Mouse (Mus musculus) CD4-positive naive resting alpha-beta T cell, adult 57 days (primary cell): ENCODE data around the gene Xlr4a. TPM values are rescaled to one million over a fixed set of nuclear protein-coding genes. Genes with fewer than 3 reads are reported as not detected.

Source experiments
- total RNA-seq: library from RNA; stranded (reverse); gene quantifications from one replicate; pipeline ENCODE4 v1.2.4, GENCODE M21; 2023

Xlr4a gene
- 47.3 TPM for total RNA-seq

GRCm38 (mm10) chrX:73082267-73083055 is at the start of gene Xlr4a:
Xlr4a (minus strand) TSS chrX:73082478.

GRCm38 (mm10) chrX:73116747-73117146 is 34.5 kb upstream of the Xlr4a start, which contains the start of gene Gm14685:
Gm14685 (plus strand) TSS chrX:73117047.

GRCm38 (mm10) chrX:73096941-73097508 is 14.7 kb upstream of the Xlr4a start, which contains the start of gene Xlr3a:
Xlr3a (minus strand) TSS chrX:73097095.

GRCm38 (mm10) chrX:73064415-73064793 is 17.9 kb downstream of the Xlr4a start, which contains the start of gene Pnma3:
Pnma3 (plus strand) TSS chrX:73064787.

GRCm38 (mm10) chrX:73037003-73037402 is 45.3 kb downstream of the Xlr4a start, which contains the start of gene Pnma5:
Pnma5 (minus strand) TSS chrX:73037103.

Other genes starting within 250 kb of the Xlr4a start
- gene Cetn2, start 164.1 kb downstream of the Xlr4a start, total RNA-seq, result 39.9 TPM
- gene Nsdhl, start 163.9 kb downstream of the Xlr4a start, total RNA-seq, result 11.3 TPM
- 1.4 TPM for gene Zfp185, start 95.1 kb downstream of the Xlr4a start, total RNA-seq
- gene Pnma5, start 45.4 kb downstream of the Xlr4a start, total RNA-seq, result 1.7 TPM
- not detected for gene Pnma3, start 17.7 kb downstream of the Xlr4a start, total RNA-seq
- gene Xlr3a, start 14.6 kb upstream of the Xlr4a start, total RNA-seq, result 1.0 TPM
- gene Gm14685, start 34.6 kb upstream of the Xlr4a start, total RNA-seq, result 1.7 TPM
- gene Xlr5b, start 66.3 kb upstream of the Xlr4a start, total RNA-seq, result not detected
- gene DXBay18, start 67.0 kb upstream of the Xlr4a start, total RNA-seq, result not detected
- not detected for gene Spin2d, start 94.5 kb upstream of the Xlr4a start, total RNA-seq
- 5.2 TPM for gene Xlr3b, start 109.7 kb upstream of the Xlr4a start, total RNA-seq
- gene Xlr4b, start 131.9 kb upstream of the Xlr4a start, total RNA-seq, result 86.9 TPM
- 18.5 TPM for gene F8a, start 145.8 kb upstream of the Xlr4a start, total RNA-seq
- gene Xlr4c, start 160.7 kb upstream of the Xlr4a start, total RNA-seq, result 60.6 TPM
- not detected for gene Xlr3c, start 182.9 kb upstream of the Xlr4a start, total RNA-seq
- gene Xlr5a, start 210.5 kb upstream of the Xlr4a start, total RNA-seq, result not detected
- not detected for gene Xlr5c, start 210.5 kb upstream of the Xlr4a start, total RNA-seq